Mouse (Mus musculus) central nervous system, embryonic 11.5 days (tissue): ENCODE data around the gene Gm7970. TPM values are rescaled to one million over a fixed set of nuclear protein-coding genes. Genes with fewer than 3 reads are reported as not detected.

Experiments used
- polyA plus RNA-seq: library from polyadenylated mRNA; depleted of rRNA; stranded (reverse); fragments of >200 nt; gene quantifications from 2 replicates; pipeline ENCODE4 v1.2.3, GENCODE M21; 2012; rRNA removed

The Gm7970 gene
- not detected in 2 replicates for polyA plus RNA-seq

GRCm38 (mm10) chr14:41555483-41555882, at the start of gene Gm7970:
Gene Gm7970, minus strand, starts transcription at chr14:41555583.

DNA sequence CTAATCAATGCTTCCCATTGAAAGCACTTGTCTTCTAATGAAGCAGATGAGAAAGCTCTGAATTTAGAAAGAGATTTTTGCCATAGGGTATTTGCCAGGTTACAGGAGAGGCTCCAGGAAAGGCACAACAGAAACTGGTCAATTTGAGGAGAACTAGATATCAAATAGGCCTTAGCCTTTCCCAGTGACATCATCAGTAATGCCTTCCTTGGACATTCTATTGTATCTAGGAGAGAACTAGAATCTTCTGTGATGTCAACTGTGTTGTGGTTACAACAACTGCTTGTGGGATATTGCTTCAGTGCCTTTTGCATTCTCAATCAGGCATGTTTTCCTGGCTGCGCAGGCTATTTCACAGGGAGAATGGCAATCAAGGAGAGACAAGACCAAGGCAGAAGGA, 17.5 kb upstream of the Gm7970 start, which contains the start of gene 1700049E17Rik2:
Gene 1700049E17Rik2, plus strand, starts transcription at position 301 of the 400 bp plus-strand sequence.

Other genes with a start within 250 kb of the Gm7970 start
- gene Gm5798, start 207.0 kb downstream of the Gm7970 start, polyA plus RNA-seq = not detected in 2 replicates
- not detected in 2 replicates for gene Gm7945, start 169.2 kb downstream of the Gm7970 start, polyA plus RNA-seq
- not detected in 2 replicates for gene Gm6482, start 147.3 kb downstream of the Gm7970 start, polyA plus RNA-seq
- gene Gm7954, start 102.1 kb downstream of the Gm7970 start, polyA plus RNA-seq = not detected in 2 replicates
- gene Gm3486, start 66.1 kb downstream of the Gm7970 start, polyA plus RNA-seq = not detected in 2 replicates
- gene 1700049E17Rik2, start 17.6 kb upstream of the Gm7970 start, polyA plus RNA-seq = not detected in 2 replicates
- not detected in 2 replicates for gene Gm3072, start 69.0 kb upstream of the Gm7970 start, polyA plus RNA-seq
- not detected in 2 replicates for gene Gm3676, start 90.9 kb upstream of the Gm7970 start, polyA plus RNA-seq
- gene Gm8068, start 146.3 kb upstream of the Gm7970 start, polyA plus RNA-seq = not detected in 2 replicates
- not detected in 2 replicates for gene Gm7929, start 195.0 kb upstream of the Gm7970 start, polyA plus RNA-seq
- gene Gm47189, start 216.9 kb upstream of the Gm7970 start, polyA plus RNA-seq = not detected in 2 replicates